Mouse (Mus musculus): ENCODE results near the gene Cyp1b1.

GRCm38 (mm10) chr17:79746954-79747353 lies 32.1 kb upstream of the Cyp1b1 start:
- TF ChIP-seq ZKSCAN1 (IDR thresholded peaks at IDR 0.05; ENCODE audit: low read depth, low read length) (no peak), MYB (IDR thresholded peaks at IDR 0.05; ENCODE audit: low read depth, low read length) (no peak)
